Mouse (Mus musculus) heart, adult 2 months (tissue): ENCODE data around the gene Camkmt. TPM values are rescaled to one million over a fixed set of nuclear protein-coding genes. Genes with fewer than 3 reads are reported as not detected.
A peak's percentile ranks its signal among the peaks of the same experiment; 100 is the strongest.

Experiments used
- DNase-seq, 2 experiments: peaks; one replicate each; pipeline ENCODE4 v3.0.0; 2021
- H3K27ac ChIP-seq: fragments of 200-600 bp; 2 replicates; pipeline ENCODE4 v1.8.1; 2022
- H3K27me3 ChIP-seq: fragments of 200-500 bp; 2 replicates; pipeline ENCODE4 v1.6.1; 2012; ENCODE audit warnings: mild to moderate bottlenecking, low read length, inconsistent platforms, mixed read lengths; ENCODE audit not compliant: control insufficient read depth, insufficient read depth
- H3K36me3 ChIP-seq: fragments of 200-500 bp; 2 replicates; pipeline ENCODE4 v1.6.1; 2012; ENCODE audit warnings: low read length, inconsistent platforms; ENCODE audit not compliant: control insufficient read depth, insufficient read depth
- H3K4me1 ChIP-seq: fragments of 200-500 bp; 2 replicates; pipeline ENCODE4 v1.6.1; 2011; ENCODE audit warnings: low read length; ENCODE audit not compliant: control insufficient read depth, insufficient read depth
- H3K4me3 ChIP-seq: fragments of 200-600 bp; 2 replicates; pipeline ENCODE4 v1.8.1; 2022
- H3K79me2 ChIP-seq: fragments of 200-500 bp; replicated peaks from 2 replicates; pipeline ENCODE4 v1.6.1; 2012; ENCODE audit warnings: mild to moderate bottlenecking, inconsistent platforms, low read length, moderate library complexity, mixed read lengths; ENCODE audit not compliant: control insufficient read depth, insufficient read depth
- H3K9ac ChIP-seq: fragments of 200-500 bp; 2 replicates; pipeline ENCODE4 v1.6.1; 2012; ENCODE audit warnings: low read depth, mild to moderate bottlenecking, control low read depth, inconsistent platforms, low read length, mixed read lengths
- CTCF ChIP-seq: fragments of 200-600 bp; IDR thresholded peaks from 2 replicates; pipeline ENCODE4 v1.8.1; 2022; ENCODE audit warnings: antibody characterized with exemption, mild to moderate bottlenecking, moderate library complexity
- EP300 ChIP-seq: fragments of 200-500 bp; IDR thresholded peaks from 2 replicates; pipeline ENCODE4 v1.6.1; 2011; ENCODE audit warnings: low read depth, low read length, control low read depth; ENCODE audit not compliant: insufficient read depth
- POLR2A ChIP-seq: fragments of 200-500 bp; IDR thresholded peaks from 2 replicates; pipeline ENCODE4 v1.6.1; 2011; ENCODE audit warnings: mild to moderate bottlenecking, low read depth, low read length, control low read depth; ENCODE audit not compliant: insufficient read depth
- WGBS: fragments of 180-500 bp; shearing (Covaris S2); methylation state at CpG from one replicate; pipeline ENCODE4 v1.1.7; 2018; 5-methylcytosine and 5-hydroxymethylcytosine counted together
- intact Hi-C: fragments of 180-260 bp; cut with DNase I; formaldehyde crosslinking; loops from one replicate; pipeline ENCODE4 v1.15.1; 2025
- polyA plus RNA-seq: library from polyadenylated mRNA; depleted of rRNA; stranded (reverse); fragments of >200 nt; gene quantifications from 2 replicates; pipeline ENCODE4 v1.2.3, GENCODE M21; 2012
- total RNA-seq, 2 experiments: library from RNA; stranded (reverse); gene quantifications; 2 replicates each; pipeline ENCODE4 v1.2.3; 2021

Camkmt gene
- total and polyA plus RNA-seq, 3 experiments = 1.1 to 4.2 (median 3.5) TPM

GRCm38 (mm10) chr17:85343435-85343834, 253.1 kb downstream of the Camkmt start:
- no peaks in the 10 kb centered on the region for H3K27me3 ChIP-seq
- no peaks in the 10 kb centered on the region for H3K36me3 ChIP-seq
- no peak overlapping the region for H3K4me3 ChIP-seq
- no peak overlapping the region for H3K9ac ChIP-seq
- H3K79me2 ChIP-seq = no peaks in the 10 kb centered on the region
- DNase-seq = no peak
- H3K27ac ChIP-seq = no peak overlapping the region
- no peaks in the 10 kb centered on the region for H3K4me1 ChIP-seq
- WGBS = 91% methylated on average over 13 of the region's 13 CpGs
- TF ChIP-seq CTCF (no peak), POLR2A (no peak), EP300 (no peak)
- intact Hi-C loops = no loop called here

GRCm38 (mm10) chr17:85346701-85347100, 256.3 kb downstream of the Camkmt start:
- 64% methylated on average over 6 of the region's 6 CpGs for WGBS

GRCm38 (mm10) chr17:85349331-85349935, 259.1 kb downstream of the Camkmt start:
- no peaks in the 10 kb centered on the region for H3K4me1 ChIP-seq
- no peak overlapping the region for H3K27ac ChIP-seq
- H3K9ac ChIP-seq = no peak overlapping the region
- H3K36me3 ChIP-seq = no peaks in the 10 kb centered on the region
- H3K4me3 ChIP-seq = no peak overlapping the region
- intact Hi-C loops = no loop called here
- TF ChIP-seq CTCF (no peak), EP300 (no peak), POLR2A (no peak)
- no peaks in the 10 kb centered on the region for H3K79me2 ChIP-seq
- no peak for DNase-seq
- WGBS = 66% methylated on average over 8 of the region's 8 CpGs
- no peaks in the 10 kb centered on the region for H3K27me3 ChIP-seq

More at GRCm38 (mm10) chr17:85346701-85347100, 256.3 kb downstream of the Camkmt start:
- Histone ChIP-seq H3K27me3 (no peaks in the 10 kb centered on the region), H3K27ac (no peak overlapping the region), H3K4me1 (no peaks in the 10 kb centered on the region), H3K9ac (no peak overlapping the region), H3K4me3 (no peak overlapping the region), H3K79me2 (no peaks in the 10 kb centered on the region), H3K36me3 (no peaks in the 10 kb centered on the region)
- DNase-seq = no peak
- intact Hi-C loops = no loop called here
- TF ChIP-seq EP300 (no peak), CTCF (no peak), POLR2A (no peak)

- intact Hi-C loops = no loop called here
- DNase-seq = no peak
- no peak overlapping the region for H3K4me3 ChIP-seq
- no peak overlapping the region for H3K27ac ChIP-seq
- WGBS = 87% methylated on average over 8 of the region's 8 CpGs
- no peaks in the 10 kb centered on the region for H3K79me2 ChIP-seq
- no peaks in the 10 kb centered on the region for H3K27me3 ChIP-seq
- H3K9ac ChIP-seq = no peak overlapping the region
- H3K4me1 ChIP-seq = no peaks in the 10 kb centered on the region
- TF ChIP-seq POLR2A = no peak
- no peak for TF ChIP-seq EP300
- no peak for TF ChIP-seq CTCF
- H3K36me3 ChIP-seq = no peaks in the 10 kb centered on the region
These were observed 260.9 kb downstream of the Camkmt start for GRCm38 (mm10) chr17:85351301-85351700.

- intact Hi-C loops = no loop called here
- no peak for TF ChIP-seq POLR2A
- TF ChIP-seq CTCF = peak; percentile 18; the same call in 1 of the 2 replicates
- H3K9ac ChIP-seq = no peak overlapping the region
- H3K79me2 ChIP-seq = no peaks in the 10 kb centered on the region
- H3K27me3 ChIP-seq = no peaks in the 10 kb centered on the region
- H3K36me3 ChIP-seq = no peaks in the 10 kb centered on the region
- WGBS = 92% methylated on average over 7 of the region's 7 CpGs
- no peak for DNase-seq
- H3K27ac ChIP-seq = no peak overlapping the region
- no peaks in the 10 kb centered on the region for H3K4me1 ChIP-seq
- H3K4me3 ChIP-seq = no peak overlapping the region
These were observed 262.4 kb downstream of the Camkmt start for GRCm38 (mm10) chr17:85352731-85353130.

- TF ChIP-seq POLR2A = no peak
- no peak for TF ChIP-seq CTCF
- Histone ChIP-seq H3K27ac (no peak overlapping the region), H3K36me3 (no peaks in the 10 kb centered on the region), H3K4me1 (no peaks in the 10 kb centered on the region), H3K79me2 (no peaks in the 10 kb centered on the region), H3K4me3 (no peak overlapping the region), H3K9ac (no peak overlapping the region), H3K27me3 (no peaks in the 10 kb centered on the region)
- no peak for DNase-seq
- intact Hi-C loops = no loop called here
- WGBS = 77% methylated on average over 6 of the region's 6 CpGs
These were observed 262.8 kb downstream of the Camkmt start for GRCm38 (mm10) chr17:85353191-85353590.
